Mouse (Mus musculus) E14TG2a.4 (cell line): ENCODE results near the gene Ubald1.

Source experiments
- CTCF ChIP-seq: conservative IDR thresholded peaks from 2 replicates; pipeline ENCODE4 v1.5.1; 2014; ENCODE audit warnings: low read length
- POU5F1 ChIP-seq: IDR thresholded peaks from 2 replicates; pipeline ENCODE4 v1.6.1; 2014; ENCODE audit warnings: low read length, borderline replicate concordance

DNA sequence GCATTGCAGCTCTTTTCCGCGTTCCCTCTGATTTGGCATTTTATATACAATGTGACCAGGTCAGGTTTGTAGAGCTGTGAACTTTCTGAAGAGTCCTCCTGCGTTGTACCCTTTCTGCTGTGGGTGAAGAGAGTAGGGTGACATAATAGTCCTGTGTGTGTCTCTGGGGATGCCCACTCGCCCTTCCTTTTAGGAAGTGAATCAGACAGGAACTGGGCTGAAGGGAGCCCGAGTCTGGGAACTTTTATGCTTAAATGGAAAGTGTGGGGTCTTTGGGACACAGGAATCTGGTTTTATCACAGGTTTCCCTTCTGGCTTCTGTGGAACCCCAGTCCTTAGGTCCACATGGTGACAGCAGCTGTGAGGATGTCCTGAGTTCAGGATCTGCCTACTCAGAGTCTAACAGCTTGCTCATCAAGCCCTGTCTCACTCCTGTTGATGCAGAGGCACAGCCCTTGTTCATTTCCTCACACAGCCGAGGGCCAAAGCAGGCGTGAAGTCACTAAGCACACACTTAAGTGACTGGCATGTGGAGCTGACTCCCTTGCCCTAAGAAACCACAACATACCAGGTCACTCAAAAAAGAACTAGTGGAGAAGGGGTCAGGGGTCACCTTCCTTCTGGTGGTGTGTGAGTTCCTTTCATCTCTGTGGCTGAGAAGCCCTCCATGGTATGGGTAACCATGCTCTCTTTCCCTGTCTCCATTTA lies 14.2 kb upstream of the Ubald1 start:
- TF ChIP-seq CTCF = no peak
- TF ChIP-seq POU5F1 = no peak
